Mouse (Mus musculus) heart, postnatal 4 days (tissue): ENCODE results near the gene Cfb. TPM values are rescaled to one million over a fixed set of nuclear protein-coding genes. Genes with fewer than 3 reads are reported as not detected.
A peak's percentile ranks its signal among the peaks of the same experiment; 100 is the strongest.
"Not testable (repeated sequence)": the region's sequence is repeated elsewhere in the genome, so short reads cannot be mapped to it uniquely, and the experiment has no call there.

Experiments used
- DNase-seq: peaks from one replicate; pipeline ENCODE4 v3.0.0; 2021
- microRNA-seq, 2 experiments: library from miRNA; unstranded; fragments of <30 nt; microRNA quantifications; one replicate each; pipeline ENCODE4 v1.2.0; 2021 to 2022
- total RNA-seq, 2 experiments: library from RNA; stranded (reverse); gene quantifications; 2 replicates each; pipeline ENCODE4 v1.2.3; 2021

Gene Cfb
- total RNA-seq, 2 experiments from 2014 or later: 0.88 to 2.6 TPM

GRCm38 (mm10) chr17:34836155-34836855 is 26.0 kb downstream of the Cfb start:
- DNase-seq: no peak

GRCm38 (mm10) chr17:34830776-34831175 is 31.5 kb downstream of the Cfb start:
- DNase-seq: not testable (repeated sequence)

GRCm38 (mm10) chr17:34814818-34815370 is 47.4 kb downstream of the Cfb start:
- DNase-seq: no peak

- DNase-seq: peak; percentile 43
Observed at GRCm38 (mm10) chr17:34813747-34814146, 48.6 kb downstream of the Cfb start.

GRCm38 (mm10) chr17:34811275-34811674 is 51.0 kb downstream of the Cfb start:
- no peak for DNase-seq

GRCm38 (mm10) chr17:34810811-34811210 is 51.5 kb downstream of the Cfb start:
- not testable (repeated sequence) for DNase-seq

GRCm38 (mm10) chr17:34810411-34810810 is 51.9 kb downstream of the Cfb start:
- DNase-seq: not testable (repeated sequence)

GRCm38 (mm10) chr17:34808599-34809205 is 53.6 kb downstream of the Cfb start:
- DNase-seq: no peak

- DNase-seq: no peak
Observed at GRCm38 (mm10) chr17:34807176-34807575, 55.1 kb downstream of the Cfb start.

Small RNA genes lying within 50 kb of the gene (microRNA-seq; reads per million reads assigned to microRNA genes)
- gene Mir6970 (0.35 to 0.41 reads per million in 2 experiments), gene Mir6971 (2.2 to 5.2 reads per million in 2 experiments), gene Mir6972 (0 reads per million in 2 experiments)

Other genes starting within 250 kb of the Cfb start
- 1 to 10 TPM; 2.5 to 3.4 TPM for gene Egfl8, start 246.5 kb downstream of the Cfb start, total RNA-seq
- 10 to 100 TPM; 37.8 to 41.8 TPM for gene Ppt2, start 234.0 kb downstream of the Cfb start, total RNA-seq
- gene Prrt1, start 233.0 kb downstream of the Cfb start, total RNA-seq: under 1 TPM; 0.52 to 0.91 TPM
- gene Fkbpl, start 217.8 kb downstream of the Cfb start, total RNA-seq: 1 to 10 TPM; 6.1 to 9.5 TPM
- 10 to 100 TPM; 22.3 to 24.4 TPM for gene Atf6b, start 215.4 kb downstream of the Cfb start, total RNA-seq
- 10 to 100 TPM; 47.1 to 54.2 TPM for gene Tnxb, start 192.0 kb downstream of the Cfb start, total RNA-seq
- 1 to 10 TPM; 5.0 to 5.5 TPM for gene C4b, start 118.6 kb downstream of the Cfb start, total RNA-seq
- not detected for gene Cyp21a1, start 58.0 kb downstream of the Cfb start, total RNA-seq
- 10 to 100 TPM; 13.6 to 16.2 TPM for gene Stk19, start 25.6 kb downstream of the Cfb start, total RNA-seq
- gene Dxo, start 25.5 kb downstream of the Cfb start, total RNA-seq: 10 to 100 TPM; 21.4 to 23.0 TPM
- gene Skiv2l, start 12.3 kb downstream of the Cfb start, total RNA-seq: 10 to 100 TPM; 27.4 to 27.9 TPM
- gene Nelfe, start 12.1 kb downstream of the Cfb start, total RNA-seq: 10 to 100 TPM; 30.4 to 34.2 TPM
- gene Zbtb12, start 17.0 kb upstream of the Cfb start, total RNA-seq: 1 to 10 TPM; 7.9 TPM
- not detected for gene Gm20547, start 19.5 kb upstream of the Cfb start, total RNA-seq
- 1 to 10 TPM; 3.0 to 3.7 TPM for gene C2, start 35.7 kb upstream of the Cfb start, total RNA-seq
- 10 to 100 TPM; 55.7 to 56.8 TPM for gene Ehmt2, start 36.0 kb upstream of the Cfb start, total RNA-seq
- gene Slc44a4, start 51.9 kb upstream of the Cfb start, total RNA-seq: not detected
- 10 to 100 TPM; 10.1 to 11.7 TPM for gene Neu1, start 68.7 kb upstream of the Cfb start, total RNA-seq
- 1 to 10 TPM; 4.8 to 5.2 TPM for gene Hspa1b, start 96.7 kb upstream of the Cfb start, total RNA-seq
- gene Gm20481, start 107.4 kb upstream of the Cfb start, total RNA-seq: not detected
- gene Hspa1a, start 109.6 kb upstream of the Cfb start, total RNA-seq: 1 to 10 TPM; 2.6 to 2.9 TPM
- gene Hspa1l, start 110.2 kb upstream of the Cfb start, total RNA-seq: 1 to 10 TPM; 5.3 to 6.6 TPM
- 10 to 100 TPM; 52.2 to 55.0 TPM for gene Lsm2, start 119.3 kb upstream of the Cfb start, total RNA-seq
- 10 to 100 TPM; 46.7 to 49.0 TPM for gene Vars, start 138.5 kb upstream of the Cfb start, total RNA-seq
- gene Vwa7, start 154.1 kb upstream of the Cfb start, total RNA-seq: 1 to 10 TPM; 1.6 to 1.8 TPM
- 1 to 10 TPM in 1 of 2 experiments, under 1 TPM in 1; 0.74 to 1.3 TPM for gene Sapcd1, start 165.5 kb upstream of the Cfb start, total RNA-seq
- 1 to 10 TPM; 4.0 to 6.5 TPM for gene Msh5, start 184.2 kb upstream of the Cfb start, total RNA-seq
- 100 to 1,000 TPM; 166 to 167 TPM for gene Clic1, start 187.4 kb upstream of the Cfb start, total RNA-seq
- gene Ddah2, start 196.5 kb upstream of the Cfb start, total RNA-seq: 100 to 1,000 TPM; 104 to 106 TPM
- not detected for gene Ly6g6c, start 202.9 kb upstream of the Cfb start, total RNA-seq
- gene Mpig6b, start 203.7 kb upstream of the Cfb start, total RNA-seq: under 1 TPM in 1 of 2 experiments, not detected in 1; 0.47 TPM
- gene Ly6g6e, start 214.4 kb upstream of the Cfb start, total RNA-seq: not detected
- 1 to 10 TPM; 1.6 to 2.4 TPM for gene Ly6g6d, start 215.5 kb upstream of the Cfb start, total RNA-seq
- gene Ly6g6f, start 223.1 kb upstream of the Cfb start, total RNA-seq: not detected
- gene Abhd16a, start 226.7 kb upstream of the Cfb start, total RNA-seq: 10 to 100 TPM; 50.6 to 53.5 TPM
- gene Ly6g5c, start 245.8 kb upstream of the Cfb start, total RNA-seq: not detected